Mouse (Mus musculus) urinary bladder, adult 2 months (tissue): ENCODE measurements around the gene Gtf2f2. TPM values are rescaled to one million over a fixed set of nuclear protein-coding genes. Genes with fewer than 3 reads are reported as not detected.
"Not testable (repeated sequence)": the region's sequence is repeated elsewhere in the genome, so short reads cannot be mapped to it uniquely, and the experiment has no call there.

Experiments used
- DNase-seq: peaks from one replicate; pipeline ENCODE4 v3.0.0; 2022; ENCODE audit warnings: low spot score
- polyA plus RNA-seq: library from polyadenylated mRNA; depleted of rRNA; stranded (reverse); fragments of >200 nt; gene quantifications from 2 replicates; pipeline ENCODE4 v1.2.3, GENCODE M21; 2012

Gene Gtf2f2
- polyA plus RNA-seq, 1 experiment, result 16.7 TPM

DNA sequence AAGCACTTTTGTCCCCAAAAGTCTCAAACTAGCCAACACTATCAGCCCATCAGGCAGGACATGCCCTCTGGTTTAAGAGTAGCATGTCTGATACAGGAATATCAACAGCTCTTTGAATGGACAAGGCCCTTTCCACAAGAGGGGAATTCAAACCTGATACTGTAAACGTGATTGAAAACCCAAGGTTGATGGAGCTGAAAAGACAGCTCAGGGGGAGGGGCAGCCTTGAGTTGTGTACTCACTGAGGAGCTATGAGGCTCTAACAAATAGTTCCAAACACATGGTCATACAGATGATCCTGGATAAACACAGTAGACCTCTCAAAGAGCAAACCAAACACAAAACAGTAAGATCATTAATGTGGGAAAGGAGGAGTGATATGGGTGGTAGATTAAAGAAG lies 12.6 kb downstream of the Gtf2f2 start:
- no peak for DNase-seq

DNA sequence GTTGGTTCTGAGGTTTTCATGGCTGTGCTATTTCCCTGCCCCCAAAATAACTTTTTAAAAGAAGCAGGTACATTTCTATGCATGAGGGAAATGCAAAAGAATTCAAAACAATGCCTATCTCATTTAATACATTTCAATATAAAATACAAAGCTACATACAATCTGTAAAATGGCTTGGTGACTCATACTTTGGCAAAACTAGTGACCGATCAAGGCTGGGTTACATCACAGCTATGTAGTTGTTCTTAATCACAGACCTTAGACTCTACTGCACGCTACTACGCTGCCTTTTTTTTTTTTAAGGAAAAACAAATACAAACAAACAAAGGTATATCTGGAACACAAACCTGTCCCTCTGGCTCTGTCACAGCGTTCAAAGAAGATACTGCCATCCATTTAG lies 18.3 kb downstream of the Gtf2f2 start:
- DNase-seq, result no peak

DNA sequence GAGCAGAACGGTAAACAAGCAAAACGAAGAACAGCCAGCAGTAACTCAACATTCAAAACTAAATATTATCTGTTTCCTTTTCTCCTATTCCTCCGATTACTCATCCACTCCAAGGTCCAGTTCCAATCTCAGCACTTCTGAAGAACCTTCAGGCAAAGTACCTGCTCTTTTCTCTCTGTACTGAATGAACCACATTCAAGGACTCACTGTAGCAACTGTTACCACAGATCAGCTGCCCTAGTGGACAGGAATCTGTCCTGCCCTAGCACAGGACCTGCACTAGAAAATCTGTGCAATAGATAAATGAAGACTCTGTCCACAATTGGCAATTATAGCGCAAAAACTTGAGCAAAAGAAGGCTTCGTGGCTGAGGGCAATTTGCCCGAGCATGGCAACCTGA lies 19.7 kb downstream of the Gtf2f2 start:
- DNase-seq, result no peak

DNA sequence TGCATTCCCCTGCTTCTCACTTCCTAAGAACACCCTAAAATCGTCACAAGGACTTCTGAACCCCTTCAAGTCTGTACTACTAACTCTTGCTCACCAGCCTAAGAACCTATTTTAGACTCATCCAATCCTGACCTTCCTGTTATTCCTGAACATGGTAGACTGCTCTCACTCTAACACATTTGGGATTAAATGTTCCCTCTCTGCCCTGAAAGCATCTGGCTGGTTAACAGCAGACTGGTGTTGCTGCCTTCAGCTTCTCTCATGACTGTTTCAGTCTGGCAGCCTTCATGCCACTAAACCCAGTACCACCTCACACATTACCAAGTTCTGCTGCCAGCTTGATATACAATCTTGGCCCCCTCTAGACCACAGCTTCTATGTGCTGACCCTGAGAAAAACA lies 21.5 kb downstream of the Gtf2f2 start:
- no peak for DNase-seq

DNA sequence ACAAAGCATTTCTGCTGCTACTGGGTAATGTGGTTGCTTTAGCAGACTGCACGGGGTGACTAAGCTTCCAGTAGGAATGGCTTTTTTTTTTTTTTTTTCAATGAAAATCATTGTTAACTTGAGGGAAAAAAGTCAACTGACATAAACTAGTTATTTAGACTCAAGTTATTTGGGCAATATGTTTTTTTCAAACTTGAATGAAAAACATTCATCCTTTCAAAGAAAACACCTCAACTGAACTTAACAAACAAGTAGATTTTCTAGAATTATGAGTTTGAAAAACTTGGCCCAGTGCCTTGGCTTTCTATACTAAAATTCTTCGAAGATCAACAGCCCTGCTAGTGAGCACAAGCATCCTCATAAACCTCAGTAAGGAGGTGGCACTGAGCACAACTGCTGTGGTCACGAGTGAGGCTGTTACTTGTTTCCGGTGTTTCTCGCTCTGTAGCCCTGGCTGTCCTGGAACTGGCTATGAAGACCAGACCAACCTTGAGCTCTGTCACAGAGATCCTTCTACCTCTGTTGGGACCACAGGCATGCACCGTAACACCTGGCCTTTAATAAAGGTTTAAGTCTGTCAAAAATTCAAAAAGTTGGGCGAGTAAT lies 23.7 kb downstream of the Gtf2f2 start:
- no peak for DNase-seq

DNA sequence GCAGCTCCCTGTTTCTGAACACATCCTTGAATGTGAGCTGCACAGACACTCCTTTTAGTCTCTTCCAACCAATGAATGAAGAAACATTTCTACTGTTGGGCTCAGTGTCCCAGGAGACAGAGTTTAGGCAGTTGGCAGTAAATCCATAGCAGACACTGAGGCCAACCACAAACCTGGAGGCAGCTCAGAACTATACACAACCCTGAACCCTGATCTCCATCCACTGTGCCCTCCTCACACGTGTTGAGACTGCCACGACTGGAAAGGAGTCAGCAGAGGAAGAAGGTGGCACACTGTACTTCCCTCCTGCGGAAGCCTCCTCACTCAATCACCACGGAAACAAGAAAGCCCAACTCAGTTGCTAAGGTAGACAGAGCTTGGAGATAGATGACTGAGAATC lies 25.6 kb downstream of the Gtf2f2 start:
- no peak for DNase-seq

DNA sequence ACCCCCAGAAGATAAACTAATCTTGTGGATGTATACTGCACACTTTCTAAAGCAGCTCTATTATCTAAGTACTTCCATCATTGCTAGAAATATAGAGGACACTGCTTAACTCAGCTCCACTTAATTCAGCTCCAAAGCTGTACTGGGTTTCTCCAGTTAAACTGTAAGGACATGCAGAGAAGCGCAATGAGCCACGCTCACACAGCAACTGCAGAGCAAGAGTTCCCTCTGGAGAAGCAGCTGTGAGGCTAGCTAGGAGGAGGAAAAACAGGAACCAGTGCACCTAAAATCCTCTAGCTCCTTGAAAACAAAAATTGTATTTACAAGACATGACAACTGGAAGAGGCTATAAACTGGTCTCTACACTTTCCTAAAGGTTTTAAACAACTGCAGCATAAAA lies 26.8 kb downstream of the Gtf2f2 start:
- DNase-seq, result no peak

DNA sequence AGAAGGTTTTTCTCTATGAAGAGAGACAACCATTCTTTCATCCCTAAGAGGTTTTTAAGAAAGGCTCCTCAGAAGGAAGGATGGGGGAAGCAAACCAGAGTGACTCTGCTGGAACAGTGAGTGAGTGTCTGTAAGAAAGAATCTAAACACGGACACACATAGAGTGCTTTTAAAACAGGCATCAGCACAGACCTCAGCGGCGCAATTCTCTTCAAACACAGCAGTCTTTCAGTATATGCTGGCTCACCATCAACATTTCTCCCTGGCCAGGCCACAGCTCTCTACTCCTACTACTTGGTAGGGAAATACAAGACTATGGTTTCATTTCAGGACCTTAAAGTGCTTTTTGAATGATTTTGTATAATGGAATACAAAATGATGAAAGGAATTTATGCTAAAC lies 29.4 kb downstream of the Gtf2f2 start:
- no peak for DNase-seq

DNA sequence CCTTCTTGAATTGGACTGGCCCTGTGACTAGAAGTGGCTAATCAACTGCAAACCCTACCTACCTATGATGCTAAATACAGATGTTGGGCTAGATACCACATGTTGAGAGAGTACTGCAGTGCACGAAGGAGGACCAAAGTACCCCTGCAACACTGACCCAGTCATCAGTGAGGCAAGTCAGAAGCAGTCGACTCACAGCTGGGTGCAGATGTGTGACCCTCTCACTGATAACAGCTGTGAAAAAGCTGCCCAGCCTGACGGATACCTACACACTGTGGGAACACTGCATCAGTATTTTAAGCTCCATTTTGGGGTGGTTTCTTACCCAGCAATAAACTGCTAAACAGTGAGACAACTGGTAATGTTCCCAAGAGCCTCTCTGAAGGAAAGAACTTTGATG lies 34.6 kb downstream of the Gtf2f2 start:
- DNase-seq, result no peak

DNA sequence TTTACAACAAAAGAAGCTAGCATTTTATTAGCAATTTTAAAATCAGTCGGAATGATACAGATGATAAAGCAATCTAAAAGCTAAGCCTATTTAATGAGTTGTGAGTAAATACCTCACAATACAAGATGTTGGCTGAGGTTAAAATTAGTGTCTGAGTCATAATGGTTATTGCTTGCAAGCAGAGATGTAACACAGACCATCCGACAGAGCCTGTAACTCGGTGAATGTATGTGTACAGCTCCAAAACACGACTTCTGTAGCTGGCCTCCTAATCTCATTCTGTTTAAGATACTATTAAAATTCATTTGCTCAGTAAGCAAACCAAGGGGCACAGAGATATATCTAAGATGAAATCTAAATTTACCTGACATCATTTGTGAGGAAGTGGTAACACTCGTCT lies 43.4 kb downstream of the Gtf2f2 start:
- no peak for DNase-seq

DNA sequence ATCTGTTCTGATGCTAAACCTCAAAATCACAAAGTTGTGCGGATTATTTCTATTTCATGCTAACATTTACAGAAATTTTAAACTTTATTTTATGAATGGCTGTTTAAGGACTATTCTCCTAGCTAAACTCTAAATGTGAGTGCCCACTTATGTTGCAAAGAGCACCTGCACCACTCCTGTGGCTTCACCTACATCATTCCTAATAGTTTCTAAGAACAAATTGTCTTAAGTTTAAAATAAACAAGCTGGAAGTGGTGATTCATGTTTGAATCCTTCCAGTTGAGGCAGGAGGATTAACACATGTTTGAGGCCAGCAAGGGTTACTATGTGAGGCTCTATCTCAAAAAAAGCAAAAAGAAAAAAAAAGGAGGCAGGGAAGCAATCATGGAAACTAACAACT lies 46.2 kb downstream of the Gtf2f2 start:
- DNase-seq, result no peak

DNA sequence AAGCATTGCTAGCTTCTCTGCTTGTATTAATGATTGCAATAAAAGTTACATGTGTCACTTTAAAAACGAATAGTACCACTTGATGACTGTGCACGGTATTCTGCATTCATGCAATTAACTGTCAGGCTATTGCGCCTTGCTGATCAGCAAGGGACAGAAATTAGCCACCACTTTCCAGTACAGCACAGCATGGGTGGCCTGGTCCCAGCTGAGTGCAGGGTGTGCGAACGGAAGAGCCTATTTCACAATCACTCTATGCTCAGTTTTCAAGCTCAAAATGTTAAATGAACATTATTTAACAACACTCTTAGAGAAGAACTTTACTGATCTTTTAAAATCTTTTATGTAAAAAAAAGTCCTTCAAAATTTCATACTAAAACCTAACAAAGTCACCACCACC lies 46.7 kb downstream of the Gtf2f2 start:
- DNase-seq, result no peak

DNA sequence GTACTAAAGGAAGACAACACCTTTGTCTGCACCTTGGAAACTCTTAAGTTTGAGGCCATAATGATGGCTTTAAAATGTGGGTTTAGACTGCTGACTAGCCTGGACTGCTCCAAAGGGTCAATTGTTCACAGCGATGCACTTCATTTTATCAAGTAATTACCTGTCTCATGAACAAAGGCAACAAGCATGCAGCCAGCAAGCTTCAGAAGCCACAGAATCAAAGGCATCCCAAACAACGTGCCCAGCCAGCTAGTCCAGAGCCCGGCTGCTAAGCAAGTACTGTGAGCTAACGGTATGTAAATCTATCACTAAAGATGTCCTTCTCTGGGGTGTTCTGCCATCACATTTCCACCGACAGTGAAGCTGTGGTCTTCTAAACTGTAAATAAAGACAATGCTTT lies 47.5 kb downstream of the Gtf2f2 start:
- DNase-seq, result no peak

DNA sequence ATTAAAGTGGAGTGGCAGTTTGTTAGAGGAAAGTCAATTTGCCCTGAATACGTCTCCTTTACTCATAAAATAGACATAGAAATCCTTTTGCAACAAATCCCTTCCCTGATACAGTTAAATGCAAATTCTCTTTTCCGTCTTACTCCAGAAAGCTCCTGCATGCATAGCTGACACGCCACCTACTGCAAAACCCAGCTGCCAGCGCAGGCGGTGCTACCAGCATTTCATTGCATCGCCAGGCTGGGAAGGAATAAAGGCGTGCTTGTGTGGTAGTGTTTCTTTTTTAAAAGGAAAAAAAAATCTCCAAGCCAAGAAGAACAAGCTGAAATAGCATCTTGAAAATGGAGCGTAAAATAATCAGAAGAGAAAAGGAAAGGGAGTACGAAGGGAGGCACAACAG lies 48.4 kb downstream of the Gtf2f2 start:
- DNase-seq, result no peak

DNA sequence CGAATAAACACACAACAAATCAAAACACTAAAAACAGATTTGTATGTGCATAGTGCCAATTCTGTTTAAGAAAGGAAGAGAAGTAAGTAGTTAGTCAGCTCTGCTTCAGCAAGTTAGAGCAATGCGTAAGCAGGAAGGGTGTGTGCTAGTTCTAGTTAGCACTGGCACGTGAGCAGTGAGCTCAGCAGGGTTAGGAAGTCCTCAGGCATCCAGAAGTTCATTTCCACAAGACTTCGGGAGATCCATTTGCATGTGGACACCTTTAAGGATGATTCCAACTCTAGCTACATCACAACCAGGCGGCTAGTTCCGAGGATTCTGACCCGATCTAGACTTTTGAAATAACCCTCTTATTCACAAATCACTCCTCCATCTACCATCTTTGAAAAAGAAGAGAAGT lies 55.9 kb downstream of the Gtf2f2 start, which contains the start of gene Kctd4:
Gene Kctd4 (plus strand): TSS at position 244 of the 400 bp plus-strand sequence.
- no peak for DNase-seq

DNA sequence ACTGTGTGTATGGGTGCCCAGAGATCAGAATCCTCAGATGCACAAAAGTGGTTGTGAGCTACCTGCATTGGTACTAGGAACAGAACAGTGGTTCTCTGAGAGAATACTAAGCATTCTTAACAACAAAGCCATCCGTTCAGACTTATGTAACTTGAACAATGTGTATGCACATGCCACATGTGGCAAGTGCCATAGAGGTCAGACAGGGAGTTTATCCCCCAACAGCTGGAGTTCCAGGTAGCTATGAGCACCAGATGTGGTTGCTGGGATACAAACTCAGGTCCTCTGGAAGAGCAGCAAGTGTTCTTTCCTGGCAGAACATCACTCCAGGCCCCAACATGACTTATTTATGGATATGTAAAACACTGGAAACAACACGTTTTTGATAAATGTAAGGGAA lies 57.7 kb downstream of the Gtf2f2 start:
- no peak for DNase-seq

DNA sequence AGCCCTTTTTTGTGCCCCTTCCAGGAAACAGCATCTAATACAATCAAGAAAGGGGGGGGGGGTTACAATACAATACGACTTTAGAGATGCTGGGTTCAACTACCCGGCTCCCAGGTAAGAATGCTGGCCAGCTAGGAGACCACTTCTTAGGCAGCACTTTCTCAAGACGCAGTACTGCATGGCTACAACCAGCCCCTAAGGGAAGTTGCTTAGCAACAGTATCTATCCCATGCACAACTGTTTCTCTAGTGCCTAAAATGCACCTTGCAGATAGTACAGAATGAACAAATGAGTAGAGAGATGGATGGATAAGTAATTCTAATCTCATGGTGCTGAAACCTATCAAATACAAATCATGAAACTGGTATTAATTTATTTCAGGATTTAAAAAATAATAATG lies 63.0 kb downstream of the Gtf2f2 start:
- DNase-seq, result no peak

DNA sequence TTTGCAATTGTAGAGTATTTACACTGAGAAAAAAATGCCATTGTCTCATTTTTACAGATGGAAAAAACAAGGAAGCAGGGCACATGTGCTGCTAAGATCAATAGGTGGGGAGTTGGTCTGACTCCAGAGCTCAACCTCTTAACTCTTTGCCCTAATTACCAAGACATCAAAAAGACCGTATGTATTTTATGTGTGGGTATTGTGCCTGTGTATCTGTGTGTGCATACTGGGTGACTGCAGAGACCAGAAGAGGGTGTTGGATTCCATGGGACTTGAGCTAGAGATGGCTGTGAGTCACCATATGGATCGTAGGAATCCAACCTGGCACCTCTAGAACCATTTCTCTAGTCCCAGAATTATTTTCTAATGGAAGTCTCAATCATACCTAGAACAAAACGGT lies 68.3 kb downstream of the Gtf2f2 start:
- DNase-seq, result no peak

DNA sequence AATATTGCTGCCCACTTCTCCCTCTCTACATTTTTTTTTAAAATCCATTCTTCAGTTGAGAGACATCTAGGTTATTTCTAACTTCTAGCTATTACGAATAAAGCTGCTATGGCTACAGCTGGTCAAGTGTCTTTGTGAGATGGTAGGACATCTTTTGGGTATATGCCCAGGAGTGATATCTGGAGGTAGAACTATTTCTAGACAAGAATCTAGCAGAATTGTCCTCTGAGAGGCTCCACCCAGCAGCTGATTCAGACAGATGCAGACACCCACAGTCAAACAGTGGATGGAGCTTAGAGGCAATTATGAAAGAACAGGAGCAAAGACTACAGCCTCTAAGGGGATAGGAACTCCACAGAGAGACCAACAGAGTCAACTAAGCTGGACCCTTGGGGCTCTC lies 69.2 kb downstream of the Gtf2f2 start:
- no peak for DNase-seq

DNA sequence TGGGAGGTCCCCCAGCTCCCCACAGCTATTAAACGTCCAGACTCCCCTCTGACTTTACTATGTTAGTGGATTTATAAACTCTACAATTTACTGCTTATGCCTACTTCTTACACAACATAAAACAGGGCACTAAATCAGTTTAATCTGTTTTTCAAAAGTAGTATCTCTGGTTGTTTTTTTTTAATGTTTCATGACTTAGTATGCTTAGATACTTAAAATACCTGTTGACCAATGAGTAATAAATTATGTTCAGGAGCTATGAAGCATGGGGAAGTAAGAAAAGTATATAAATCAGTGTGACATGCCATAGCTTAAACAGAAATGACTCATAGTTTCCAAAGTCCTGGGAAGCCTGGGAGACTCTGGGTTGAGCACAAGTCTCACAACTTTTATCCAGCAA lies 73.0 kb downstream of the Gtf2f2 start:
- no peak for DNase-seq

DNA sequence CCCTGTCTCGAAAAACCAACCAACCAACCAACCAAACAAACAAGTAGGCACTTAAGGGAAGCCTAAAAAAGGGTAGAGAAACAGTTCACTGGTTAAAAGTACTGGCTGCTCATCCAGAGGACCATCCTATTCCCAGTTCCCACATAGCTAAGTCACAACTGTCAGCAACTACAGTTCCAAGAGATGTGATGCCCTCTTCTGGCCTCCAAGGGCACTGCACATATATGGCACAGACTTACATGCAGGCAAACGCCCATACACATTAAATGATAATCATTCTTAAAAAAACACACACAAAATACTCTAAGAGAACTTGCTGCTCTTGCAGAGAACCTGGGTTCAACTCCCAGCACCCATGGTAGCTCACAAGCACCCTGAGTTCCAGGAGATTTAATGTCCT lies 76.3 kb downstream of the Gtf2f2 start:
- no peak for DNase-seq

DNA sequence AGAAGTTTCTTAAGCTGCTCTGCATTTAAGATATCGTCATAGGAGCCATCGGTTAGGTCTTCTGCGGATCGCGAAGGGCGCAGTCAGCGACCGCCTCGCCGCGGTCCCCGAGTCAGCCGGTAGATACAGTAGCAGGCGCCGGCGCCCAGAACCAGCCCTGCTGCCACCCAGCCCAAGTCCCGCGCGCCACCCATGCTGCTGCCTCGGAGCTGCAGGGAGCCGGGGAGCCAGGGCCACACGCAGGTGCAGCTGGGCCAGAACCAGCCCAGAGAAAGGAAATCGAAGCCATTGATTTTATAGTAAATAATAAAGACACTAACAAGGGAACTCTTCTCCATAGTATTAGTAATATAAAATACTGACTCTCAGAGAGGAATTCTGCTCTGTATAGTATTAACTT lies 79.4 kb downstream of the Gtf2f2 start:
- no peak for DNase-seq

DNA sequence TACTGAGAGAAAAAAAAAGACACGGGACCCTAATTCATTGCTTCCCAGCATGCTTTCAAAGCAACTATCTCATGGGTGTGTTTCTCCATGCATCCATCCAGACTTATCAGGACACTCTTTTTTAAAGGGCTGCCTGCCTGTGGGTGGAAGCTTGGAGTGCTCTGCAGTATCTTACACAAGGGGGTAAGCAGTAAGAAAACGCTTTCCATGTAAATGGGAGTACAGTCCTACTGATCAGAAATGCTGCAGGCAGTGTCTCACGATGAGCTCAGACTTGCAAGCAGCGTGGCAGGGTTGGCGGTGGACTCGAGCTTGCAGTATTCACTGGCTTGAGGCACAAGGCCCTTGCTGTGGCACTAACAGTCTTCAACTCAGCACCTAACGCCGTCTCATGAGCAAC lies 81.0 kb downstream of the Gtf2f2 start:
- not testable (repeated sequence) for DNase-seq

DNA sequence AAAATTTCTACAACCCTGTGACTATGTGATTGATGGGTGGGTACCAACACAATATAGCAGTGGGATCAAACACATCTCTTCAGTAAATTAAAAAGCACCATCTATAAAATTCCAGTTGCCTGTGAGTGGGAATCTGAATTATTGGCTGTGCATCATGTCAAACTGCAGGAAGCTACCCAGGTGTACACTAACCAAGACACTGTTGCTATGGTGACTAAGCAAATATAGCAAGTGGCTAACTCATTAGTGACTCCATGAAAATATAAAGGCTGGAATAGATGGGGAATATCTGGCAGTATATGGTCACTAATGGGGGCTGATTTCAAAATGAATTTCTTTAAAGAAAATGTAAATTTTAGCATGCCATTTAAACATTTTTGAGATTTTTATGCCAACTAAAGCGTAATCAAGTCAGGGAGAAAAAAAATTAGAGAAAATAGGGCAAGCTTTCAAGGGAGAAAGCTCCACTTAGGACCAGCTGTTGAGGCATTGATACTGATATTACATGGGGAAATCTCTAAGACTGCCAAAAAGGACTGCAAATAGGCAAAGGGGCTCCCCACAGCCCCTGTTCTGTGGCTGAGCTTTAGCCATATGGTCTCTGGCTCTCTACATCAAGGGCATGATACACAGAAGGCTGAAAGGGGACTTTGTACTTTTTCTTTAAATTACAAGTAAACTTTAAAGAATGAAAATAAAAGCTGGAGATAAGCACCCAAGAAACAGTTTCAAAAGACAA lies 87.2 kb downstream of the Gtf2f2 start:
- DNase-seq, result no peak
